Comparison of ENCODE assay signal across 9 mouse cellular contexts in the genomic region with DNA sequence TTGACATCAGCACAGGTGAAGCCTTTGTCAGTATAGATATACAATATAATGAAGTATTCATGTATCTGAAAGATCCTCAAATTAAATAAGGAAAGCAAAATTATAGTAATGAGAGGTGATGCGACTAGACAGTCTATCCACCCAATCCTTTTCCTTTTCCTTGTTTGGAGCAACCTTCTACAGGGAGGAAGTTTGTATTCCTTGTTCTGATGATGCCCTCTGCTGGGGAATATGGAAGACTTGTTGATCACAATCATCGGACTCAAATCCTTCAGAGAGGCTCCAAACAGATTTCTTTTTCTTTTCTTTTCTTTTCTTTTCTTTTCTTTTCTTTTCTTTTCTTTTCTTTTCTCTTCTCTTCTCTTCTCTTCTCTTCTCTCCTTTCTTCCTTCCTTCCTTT.
DNase-seq lines count a peak whose midpoint lies in the region; ATAC-seq and TF ChIP-seq lines count a peak whose summit lies in the region.
"Had no signal": no experiment of that assay in that cellular context is flagged by ENCODE, and none has a peak within 500 bp of the region (broad histone marks: within the 10 kb centered on the region; RNA-seq: fewer than 3 reads in every experiment).

No protein-coding gene starts in this region.

- H3K4me2 ChIP-seq in lung, embryonic 14.5 days: no peak overlapping the region
- H3K4me2 ChIP-seq in neural tube, embryonic 13.5 days: no peak overlapping the region

- H3K4me3 ChIP-seq in heart, adult 2 months: no peak overlapping the region
- H3K4me3 ChIP-seq in lung, embryonic 14.5 days (ENCODE audit: low read depth, low read length): no peak overlapping the region
- no peak overlapping the region for H3K4me3 ChIP-seq in lung, adult 2 months (replicated peaks; ENCODE audit: extremely low read depth, low read depth, low read length)
- H3K4me3 ChIP-seq in neural tube, embryonic 13.5 days: no peak overlapping the region
- H3K4me3 ChIP-seq: myocyte had no signal

- 18% methylated on average over 2 of the region's 2 CpGs for WGBS in heart, adult 2 months
- WGBS in lung, embryonic 14.5 days: 39% methylated on average over 2 of the region's 2 CpGs
- WGBS in lung, adult 2 months: 27% methylated on average over 2 of the region's 2 CpGs
- WGBS in neural tube, embryonic 13.5 days: 38% methylated on average over 2 of the region's 2 CpGs

- H3K27ac ChIP-seq in heart, adult 2 months: no peak overlapping the region
- no peak overlapping the region for H3K27ac ChIP-seq in lung, embryonic 14.5 days (ENCODE audit: low read depth)
- H3K27ac ChIP-seq in neural tube, embryonic 13.5 days (replicated peaks): no peak overlapping the region

- H3K9me3 ChIP-seq in lung, embryonic 14.5 days (ENCODE audit: low read depth, low read length): no peaks in the 10 kb centered on the region
- H3K9me3 ChIP-seq in neural tube, embryonic 13.5 days: no peaks in the 10 kb centered on the region

- H3K27me3 ChIP-seq in heart, adult 2 months (ENCODE audit: control insufficient read depth, insufficient read depth, low read length): no peaks in the 10 kb centered on the region
- no peaks in the 10 kb centered on the region for H3K27me3 ChIP-seq in lung, embryonic 14.5 days (ENCODE audit: insufficient read depth, low read length)
- no peaks in the 10 kb centered on the region for H3K27me3 ChIP-seq in neural tube, embryonic 13.5 days

- no peak overlapping the region for H3K9ac ChIP-seq in heart, adult 2 months (ENCODE audit: low read depth, low read length)
- H3K9ac ChIP-seq in lung, embryonic 14.5 days: no peak overlapping the region
- no peak overlapping the region for H3K9ac ChIP-seq in neural tube, embryonic 13.5 days

- H3K79me2 ChIP-seq in heart, adult 2 months (replicated peaks; ENCODE audit: control insufficient read depth, insufficient read depth, low read length): no peaks in the 10 kb centered on the region

- DNase-seq in heart, adult 2 months: no peak
- DNase-seq in heart, adult 11 months: no peak
- peak; percentile 82 for DNase-seq in lung, embryonic 14.5 days
- DNase-seq in lung, adult 2 months: no peak
- DNase-seq in brain, embryonic 14.5 days (ENCODE audit: low read depth): peak; percentile 88
- no peak for DNase-seq in gastrocnemius, postnatal 10 days
- no peak for DNase-seq in spleen, postnatal 10 days (ENCODE audit: low spot score in 2 of 2)

- H3K36me3 ChIP-seq in heart, adult 2 months (ENCODE audit: control insufficient read depth, insufficient read depth, low read length): no peaks in the 10 kb centered on the region
- no peaks in the 10 kb centered on the region for H3K36me3 ChIP-seq in lung, embryonic 14.5 days (ENCODE audit: insufficient read depth)
- no peaks in the 10 kb centered on the region for H3K36me3 ChIP-seq in neural tube, embryonic 13.5 days

- no peak for ATAC-seq in lung, embryonic 14.5 days (ENCODE audit: insufficient read depth)
- ATAC-seq in neural tube, embryonic 13.5 days (ENCODE audit: low read depth): 0 out of 2 replicates have a peak, but pooled peaks have one; percentile 61

- H3K4me1 ChIP-seq in heart, adult 2 months (ENCODE audit: control insufficient read depth, insufficient read depth, low read length): no peaks in the 10 kb centered on the region
- no peaks in the 10 kb centered on the region for H3K4me1 ChIP-seq in lung, embryonic 14.5 days (ENCODE audit: insufficient read depth)
- H3K4me1 ChIP-seq in lung, adult 2 months (ENCODE audit: control insufficient read depth, insufficient read depth, low read length): no peaks in the 10 kb centered on the region
- H3K4me1 ChIP-seq in neural tube, embryonic 13.5 days (replicated peaks): no peaks in the 10 kb centered on the region

- TF ChIP-seq POLR2A in heart, adult 2 months (IDR thresholded peaks at IDR 0.05; ENCODE audit: insufficient read depth, low read depth, low read length): no peak
- no peak for TF ChIP-seq POLR2A in lung, adult 2 months (IDR thresholded peaks at IDR 0.05; ENCODE audit: borderline replicate concordance, extremely low read depth, low read depth, low read length)
- no peak for TF ChIP-seq POLR2A in brain, embryonic 14.5 days (IDR thresholded peaks at IDR 0.05; ENCODE audit: borderline replicate concordance, extremely low read depth, insufficient read depth, insufficient read length, poor library complexity, severe bottlenecking)

- TF ChIP-seq EP300 in heart, adult 2 months (IDR thresholded peaks at IDR 0.05; ENCODE audit: insufficient read depth, low read depth, low read length): no peak

- TF ChIP-seq CTCF in heart, adult 2 months (IDR thresholded peaks at IDR 0.05): peak; percentile 70
- peak; percentile 62 for TF ChIP-seq CTCF in lung, embryonic 14.5 days (IDR thresholded peaks at IDR 0.05; ENCODE audit: low read depth)
- no peak for TF ChIP-seq CTCF in lung, adult 2 months (IDR thresholded peaks at IDR 0.05; ENCODE audit: insufficient read depth, low read length)
- peak; percentile 59; the same call in 1 of the 2 replicates for TF ChIP-seq CTCF in brain, embryonic 14.5 days (IDR thresholded peaks at IDR 0.05; ENCODE audit: borderline replicate concordance, extremely low read depth, insufficient read depth, insufficient read length)

- intact Hi-C loops in heart, adult 2 months (cut with DNase I): loop anchor here (5.0 kb wide), 2 partner anchors 159 to 509 kb away; a partner anchor contains a TSS

Comparison
In these comparisons a context has a peak if more than half of its experiments do, and no peak if none do; other contexts are left out.
1. DNase-seq: peak in lung, embryonic 14.5 days (single experiment) and brain, embryonic 14.5 days (single experiment); none in heart, adult 2 months (0 of 2), heart, adult 11 months (single experiment), lung, adult 2 months (single experiment), gastrocnemius, postnatal 10 days (single experiment) and spleen, postnatal 10 days (0 of 2).